Mouse (Mus musculus): Measurements from ENCODE around the gene Rptn. TPM values are rescaled to one million over a fixed set of nuclear protein-coding genes. Genes with fewer than 3 reads are reported as not detected.
A peak's percentile ranks its signal among the peaks of the same experiment; 100 is the strongest.

Gene Rptn
- polyA plus RNA-seq, 1 experiment from 2014 or later: 181 TPM

DNA sequence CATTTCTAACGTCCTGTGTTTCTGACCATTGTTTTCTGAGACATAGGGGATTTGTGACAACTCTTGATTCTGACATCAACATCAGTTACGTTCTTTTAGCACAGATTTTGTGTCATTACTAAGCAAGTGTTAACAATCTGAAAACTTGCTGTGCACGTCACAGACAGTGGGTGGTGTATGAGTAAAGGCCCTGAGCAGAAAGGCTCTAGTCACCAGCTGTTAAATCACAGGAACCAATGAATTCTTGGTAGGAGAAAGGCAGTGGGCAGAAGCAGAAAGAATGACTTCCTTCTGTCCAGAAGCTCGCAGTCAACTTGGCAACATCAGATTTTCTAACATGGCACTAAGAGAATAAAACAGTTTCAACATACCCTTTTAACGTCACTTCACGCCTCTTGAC lies 20.1 kb upstream of the Rptn start:
- Histone ChIP-seq H3K4me3 (ENCODE audit: low read depth, low read length) (no peak overlapping the region), H3K27ac (replicated peaks) (no peak overlapping the region), H3K36me3 (ENCODE audit: control insufficient read depth, insufficient read depth, low read length) (no peaks in the 10 kb centered on the region), H3K4me1 (replicated peaks; ENCODE audit: control insufficient read depth, insufficient read depth) (no peaks in the 10 kb centered on the region), H3K4me2 (replicated peaks; ENCODE audit: low read depth) (no peak overlapping the region), H3K27me3 (ENCODE audit: control insufficient read depth, insufficient read depth, low read length) (no peaks in the 10 kb centered on the region), H3K9me3 (ENCODE audit: control insufficient read depth, low read length) (no peaks in the 10 kb centered on the region), H3K9ac (ENCODE audit: low read length) (no peak overlapping the region)
- TF ChIP-seq CTCF (IDR thresholded peaks at IDR 0.05; ENCODE audit: low read depth): no peak
- no peak for TF ChIP-seq EP300 (optimal IDR thresholded peaks at IDR 0.05)
- no peak for DNase-seq (ENCODE audit: low spot score)
- 68% methylated on average over 6 of the region's 6 CpGs for WGBS
- ATAC-seq (ENCODE audit: low FRiP score, low TSS enrichment): no peak

DNA sequence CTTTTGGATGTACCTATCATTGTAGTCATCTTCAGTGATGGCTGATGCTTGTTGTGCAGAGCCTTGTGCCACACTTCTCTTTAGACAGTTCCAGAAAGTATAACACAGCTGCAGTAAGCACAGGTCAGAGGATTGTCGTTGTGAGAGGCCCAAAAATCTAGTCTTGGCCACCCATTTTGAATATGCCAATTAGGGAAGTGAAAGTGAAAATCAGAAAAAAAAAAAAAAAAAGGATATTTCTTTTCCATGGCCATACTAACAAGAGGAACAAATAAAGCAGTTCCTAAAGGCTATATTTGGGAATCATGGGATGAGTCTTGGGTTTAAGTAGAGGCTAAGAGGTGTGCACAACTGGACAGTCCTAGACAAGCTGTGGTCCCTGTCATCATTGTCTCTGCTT lies 18.3 kb upstream of the Rptn start:
- ATAC-seq (ENCODE audit: low FRiP score, low TSS enrichment) (no peak), DNase-seq (ENCODE audit: low spot score) (no peak)
- H3K27me3 ChIP-seq (ENCODE audit: control insufficient read depth, insufficient read depth, low read length): no peaks in the 10 kb centered on the region
- TF ChIP-seq CTCF (IDR thresholded peaks at IDR 0.05; ENCODE audit: low read depth) (no peak), EP300 (optimal IDR thresholded peaks at IDR 0.05) (no peak)
- H3K4me2 ChIP-seq (replicated peaks; ENCODE audit: low read depth): no peak overlapping the region
- H3K4me3 ChIP-seq (ENCODE audit: low read depth, low read length): no peak overlapping the region
- H3K9ac ChIP-seq (ENCODE audit: low read length): no peak overlapping the region
- no peak overlapping the region for H3K27ac ChIP-seq (replicated peaks)
- WGBS: 79% methylated on average over 1 of the region's 1 CpGs
- H3K4me1 ChIP-seq (replicated peaks; ENCODE audit: control insufficient read depth, insufficient read depth): no peaks in the 10 kb centered on the region
- no peaks in the 10 kb centered on the region for H3K9me3 ChIP-seq (ENCODE audit: control insufficient read depth, low read length)
- no peaks in the 10 kb centered on the region for H3K36me3 ChIP-seq (ENCODE audit: control insufficient read depth, insufficient read depth, low read length)

DNA sequence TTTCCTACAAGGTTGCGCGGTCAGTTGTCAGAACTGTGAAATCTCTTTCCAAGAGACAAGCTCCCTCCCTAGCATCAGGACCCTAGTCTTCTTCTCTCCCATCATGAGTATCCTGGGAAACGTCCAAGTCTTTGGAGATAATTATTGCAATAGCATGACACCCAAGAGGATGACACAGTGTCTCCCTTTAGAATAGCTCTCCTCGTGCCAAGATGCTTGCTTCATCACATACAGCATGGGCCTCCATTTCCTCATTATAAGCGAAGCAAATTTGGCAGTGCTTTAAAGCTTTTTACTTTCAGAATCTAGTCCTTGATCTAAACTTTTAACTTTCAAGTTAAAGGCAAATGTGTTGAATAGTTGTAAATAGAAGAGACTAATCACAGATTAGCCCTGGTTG lies 17.9 kb upstream of the Rptn start:
- H3K4me3 ChIP-seq (ENCODE audit: low read depth, low read length): no peak overlapping the region
- 82% methylated on average over 5 of the region's 5 CpGs for WGBS
- no peaks in the 10 kb centered on the region for H3K9me3 ChIP-seq (ENCODE audit: control insufficient read depth, low read length)
- H3K27ac ChIP-seq (replicated peaks): no peak overlapping the region
- no peak for TF ChIP-seq EP300 (optimal IDR thresholded peaks at IDR 0.05)
- H3K4me1 ChIP-seq (replicated peaks; ENCODE audit: control insufficient read depth, insufficient read depth): no peaks in the 10 kb centered on the region
- no peaks in the 10 kb centered on the region for H3K27me3 ChIP-seq (ENCODE audit: control insufficient read depth, insufficient read depth, low read length)
- H3K9ac ChIP-seq (ENCODE audit: low read length): no peak overlapping the region
- no peaks in the 10 kb centered on the region for H3K36me3 ChIP-seq (ENCODE audit: control insufficient read depth, insufficient read depth, low read length)
- DNase-seq (ENCODE audit: low spot score) (no peak), ATAC-seq (ENCODE audit: low FRiP score, low TSS enrichment) (no peak)
- no peak overlapping the region for H3K4me2 ChIP-seq (replicated peaks; ENCODE audit: low read depth)

DNA sequence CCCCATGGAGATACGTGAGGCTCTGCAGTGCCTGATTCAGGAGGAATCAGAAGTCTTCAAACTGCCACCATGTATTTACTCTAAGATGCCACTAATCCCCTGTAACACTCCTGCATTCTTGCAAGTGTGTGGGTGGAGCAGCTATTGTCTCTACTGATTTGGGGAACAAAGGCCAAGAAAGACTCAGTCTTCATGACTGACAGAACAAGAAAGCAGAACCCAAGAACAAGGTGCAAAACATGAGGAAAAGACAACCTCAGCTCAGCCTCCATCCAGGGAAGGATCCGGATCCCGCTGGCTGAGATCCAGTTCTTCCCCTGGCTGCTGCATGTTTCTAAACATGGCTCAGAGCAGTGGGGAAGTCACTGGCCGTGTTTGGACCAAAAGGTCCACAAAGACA lies 15.4 kb upstream of the Rptn start:
- no peak for DNase-seq (ENCODE audit: low spot score)
- H3K27ac ChIP-seq (replicated peaks): no peak overlapping the region
- no peaks in the 10 kb centered on the region for H3K27me3 ChIP-seq (ENCODE audit: control insufficient read depth, insufficient read depth, low read length)
- ATAC-seq (ENCODE audit: low FRiP score, low TSS enrichment): no peak
- H3K9me3 ChIP-seq (ENCODE audit: control insufficient read depth, low read length): no peaks in the 10 kb centered on the region
- 45% methylated on average over 4 of the region's 4 CpGs for WGBS
- H3K4me1 ChIP-seq (replicated peaks; ENCODE audit: control insufficient read depth, insufficient read depth): no peaks in the 10 kb centered on the region
- no peak overlapping the region for H3K9ac ChIP-seq (ENCODE audit: low read length)
- no peak overlapping the region for H3K4me2 ChIP-seq (replicated peaks; ENCODE audit: low read depth)
- H3K4me3 ChIP-seq (ENCODE audit: low read depth, low read length): no peak overlapping the region
- TF ChIP-seq CTCF (IDR thresholded peaks at IDR 0.05; ENCODE audit: low read depth) (no peak), EP300 (optimal IDR thresholded peaks at IDR 0.05) (no peak)
- H3K36me3 ChIP-seq (ENCODE audit: control insufficient read depth, insufficient read depth, low read length): no peaks in the 10 kb centered on the region

DNA sequence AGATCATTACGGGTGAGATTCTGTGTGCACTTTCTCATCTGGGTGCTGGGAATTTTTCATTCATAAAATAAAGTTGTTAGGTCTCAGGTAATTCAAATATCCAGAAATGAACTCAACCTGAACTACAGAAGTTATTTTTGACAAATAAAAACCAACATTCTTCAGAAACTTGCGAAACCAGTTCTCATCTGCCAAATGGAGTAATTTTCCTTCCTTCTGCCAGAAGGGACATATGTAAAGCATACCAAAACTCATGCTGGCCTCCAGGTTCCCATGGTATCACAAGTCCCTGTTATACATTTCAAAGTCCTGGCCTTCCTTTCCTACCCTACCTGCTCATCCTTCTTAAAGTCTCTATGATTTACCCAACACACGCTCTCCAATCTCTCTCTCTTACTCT lies 10.4 kb downstream of the Rptn start:
- Histone ChIP-seq H3K27me3 (ENCODE audit: control insufficient read depth, insufficient read depth, low read length) (no peaks in the 10 kb centered on the region), H3K27ac (replicated peaks) (no peak overlapping the region), H3K36me3 (ENCODE audit: control insufficient read depth, insufficient read depth, low read length) (no peaks in the 10 kb centered on the region), H3K9me3 (ENCODE audit: control insufficient read depth, low read length) (no peaks in the 10 kb centered on the region), H3K9ac (ENCODE audit: low read length) (no peak overlapping the region), H3K4me1 (replicated peaks; ENCODE audit: control insufficient read depth, insufficient read depth) (no peaks in the 10 kb centered on the region), H3K4me3 (ENCODE audit: low read depth, low read length) (no peak overlapping the region), H3K4me2 (replicated peaks; ENCODE audit: low read depth) (no peak overlapping the region)
- ATAC-seq (ENCODE audit: low FRiP score, low TSS enrichment) (no peak), DNase-seq (ENCODE audit: low spot score) (no peak)
- WGBS: 80% methylated on average over 3 of the region's 3 CpGs
- TF ChIP-seq EP300 (optimal IDR thresholded peaks at IDR 0.05) (no peak), CTCF (IDR thresholded peaks at IDR 0.05; ENCODE audit: low read depth) (no peak)

DNA sequence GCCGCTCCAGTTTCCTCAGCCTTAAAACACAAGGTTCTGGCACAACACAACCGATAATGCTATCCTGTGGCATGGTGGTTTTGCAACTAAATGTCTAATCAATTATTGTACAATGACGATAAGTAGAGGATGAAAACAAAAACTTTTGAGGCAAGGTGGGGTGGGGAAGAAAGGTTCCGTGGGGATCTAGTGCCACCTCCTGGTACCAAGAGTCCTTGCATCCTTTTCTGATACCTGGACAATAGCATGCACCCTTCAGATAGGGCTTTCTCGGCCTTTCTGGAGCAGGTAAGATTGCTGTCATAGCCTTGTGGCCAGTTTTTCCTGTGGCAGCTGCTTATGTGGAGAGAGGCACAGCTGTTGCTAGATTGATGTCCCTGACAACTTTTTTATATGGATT lies 13.5 kb downstream of the Rptn start:
- no peaks in the 10 kb centered on the region for H3K9me3 ChIP-seq (ENCODE audit: control insufficient read depth, low read length)
- 23% methylated on average over 5 of the region's 5 CpGs for WGBS
- no peak overlapping the region for H3K4me2 ChIP-seq (replicated peaks; ENCODE audit: low read depth)
- no peaks in the 10 kb centered on the region for H3K4me1 ChIP-seq (replicated peaks; ENCODE audit: control insufficient read depth, insufficient read depth)
- no peak overlapping the region for H3K27ac ChIP-seq (replicated peaks)
- ATAC-seq (ENCODE audit: low FRiP score, low TSS enrichment): 0 out of 2 replicates have a peak, but pooled peaks have one; percentile 53
- no peak overlapping the region for H3K9ac ChIP-seq (ENCODE audit: low read length)
- peak; percentile 46 for DNase-seq (ENCODE audit: low spot score)
- H3K27me3 ChIP-seq (ENCODE audit: control insufficient read depth, insufficient read depth, low read length): no peaks in the 10 kb centered on the region
- TF ChIP-seq CTCF (IDR thresholded peaks at IDR 0.05; ENCODE audit: low read depth): peak; percentile 90
- no peak for TF ChIP-seq EP300 (optimal IDR thresholded peaks at IDR 0.05)
- no peaks in the 10 kb centered on the region for H3K36me3 ChIP-seq (ENCODE audit: control insufficient read depth, insufficient read depth, low read length)
- no peak overlapping the region for H3K4me3 ChIP-seq (ENCODE audit: low read depth, low read length)

All from stomach, postnatal 0 days (tissue).